Mouse (Mus musculus) CH12.LX (cell line): ENCODE results near the gene Atrx. TPM values are rescaled to one million over a fixed set of nuclear protein-coding genes. Genes with fewer than 3 reads are reported as not detected.
"Not testable (repeated sequence)": the region's sequence is repeated elsewhere in the genome, so short reads cannot be mapped to it uniquely, and the experiment has no call there.

ENCODE experiments used
- DNase-seq: peaks from one replicate; pipeline ENCODE4 v3.0.0-alpha.2; 2013; ENCODE audit errors: extremely low read depth
- H3K27ac ChIP-seq: 2 replicates; pipeline ENCODE4 v1.5.1; 2012; ENCODE audit warnings: low read depth, mild to moderate bottlenecking, control low read depth, moderate library complexity; ENCODE audit not compliant: insufficient read depth
- H3K27me3 ChIP-seq: replicated peaks from 2 replicates; pipeline ENCODE3; 2012; ENCODE audit warnings: inconsistent platforms
- H3K36me3 ChIP-seq, 2 experiments: replicated peaks in 1 of 2; 2 replicates each; pipeline versions ENCODE3 to v1.6.1; 2012; ENCODE audit warnings: inconsistent platforms in 1 of 2, low read length in 1 of 2, mild to moderate bottlenecking in 1 of 2, mixed read lengths in 1 of 2, moderate library complexity in 1 of 2; ENCODE audit not compliant: control insufficient read depth in 1 of 2, insufficient read depth in 1 of 2
- H3K4me1 ChIP-seq, 2 experiments: 2 replicates each; pipeline ENCODE4 v1.6.1; 2012; ENCODE audit warnings: inconsistent platforms in 1 of 2, moderate library complexity in 1 of 2; ENCODE audit not compliant: insufficient read depth in 2 of 2, control insufficient read depth in 1 of 2
- H3K4me2 ChIP-seq: 2 replicates; pipeline ENCODE4 v1.6.1; 2012; ENCODE audit warnings: low read depth, mild to moderate bottlenecking, control low read depth; ENCODE audit not compliant: poor library complexity, insufficient read depth, severe bottlenecking
- H3K4me3 ChIP-seq, 3 experiments: fragments of 150-350 bp in 1 of 3; sonication (generic) in 1 of 3; replicated peaks in 1 of 3; 2 replicates each; pipeline versions ENCODE3 to v1.5.1; 2011 to 2012; ENCODE audit warnings: low read depth in 2 of 3, low read length in 2 of 3, mild to moderate bottlenecking in 2 of 3, moderate library complexity in 2 of 3, control low read depth in 1 of 3, improper control_type of control experiment in 1 of 3, inconsistent platforms in 1 of 3, mixed read lengths in 1 of 3; ENCODE audit not compliant: poor library complexity in 1 of 3
- H3K79me2 ChIP-seq: replicated peaks from 2 replicates; pipeline ENCODE4 v1.6.1; 2012; ENCODE audit warnings: mild to moderate bottlenecking, moderate library complexity; ENCODE audit not compliant: control insufficient read depth, poor library complexity, insufficient read depth, severe bottlenecking; ENCODE audit errors: extremely low read depth
- H3K9ac ChIP-seq: 2 replicates; pipeline ENCODE4 v1.6.1; 2012; ENCODE audit warnings: low read depth, mild to moderate bottlenecking, control low read depth, moderate library complexity; ENCODE audit not compliant: insufficient read depth
- H3K9me3 ChIP-seq: replicated peaks from 2 replicates; pipeline ENCODE3; 2012; ENCODE audit warnings: low read length, inconsistent platforms, mixed read lengths
- CTCF ChIP-seq, 2 experiments: IDR thresholded peaks in 1 of 2; conservative IDR thresholded peaks in 1 of 2; 2 replicates each; pipeline ENCODE4 v1.5.1; 2011 to 2012; ENCODE audit warnings: low read depth in 2 of 2, low read length in 2 of 2, improper control_type of control experiment in 1 of 2, inconsistent platforms in 1 of 2, mild to moderate bottlenecking in 1 of 2, moderate library complexity in 1 of 2
- ELF1 ChIP-seq: IDR thresholded peaks from 2 replicates; pipeline ENCODE4 v1.6.1; 2014; ENCODE audit warnings: low read depth, mild to moderate bottlenecking, inconsistent platforms, low read length, improper control_type of control experiment
- MAFK ChIP-seq: IDR thresholded peaks from 2 replicates; pipeline ENCODE4 v1.6.1; 2011; ENCODE audit warnings: low read length, improper control_type of control experiment; ENCODE audit not compliant: insufficient replicate concordance
- MAX ChIP-seq: IDR thresholded peaks from 2 replicates; pipeline ENCODE4 v1.6.1; 2011; ENCODE audit warnings: low read length, improper control_type of control experiment
- MXI1 ChIP-seq: IDR thresholded peaks from 2 replicates; pipeline ENCODE4 v1.6.1; 2011; ENCODE audit warnings: mild to moderate bottlenecking, low read depth, low read length, improper control_type of control experiment
- MYC ChIP-seq: IDR thresholded peaks from 2 replicates; pipeline ENCODE4 v1.6.1; 2011; ENCODE audit warnings: low read depth, mild to moderate bottlenecking, improper control_type of control experiment, low read length
- NELFE ChIP-seq: IDR thresholded peaks from 2 replicates; pipeline ENCODE4 v1.6.1; 2011; ENCODE audit warnings: low read depth, low read length, improper control_type of control experiment
- NRF1 ChIP-seq: IDR thresholded peaks from 2 replicates; pipeline ENCODE4 v1.6.1; 2014; ENCODE audit warnings: low read depth, mild to moderate bottlenecking, inconsistent platforms, low read length, improper control_type of control experiment, moderate library complexity
- RAD21 ChIP-seq: IDR thresholded peaks from 2 replicates; pipeline ENCODE4 v1.6.1; 2011; ENCODE audit warnings: low read depth, mild to moderate bottlenecking, low read length, improper control_type of control experiment, moderate library complexity
- RCOR1 ChIP-seq: conservative IDR thresholded peaks from 2 replicates; pipeline ENCODE4 v1.6.1; 2012; ENCODE audit warnings: low read depth, mild to moderate bottlenecking, inconsistent platforms, low read length, improper control_type of control experiment
- SMC3 ChIP-seq: IDR thresholded peaks from 2 replicates; pipeline ENCODE4 v1.6.1; 2011; ENCODE audit warnings: low read depth, low read length, improper control_type of control experiment
- UBTF ChIP-seq: IDR thresholded peaks from 2 replicates; pipeline ENCODE4 v1.6.1; 2012; ENCODE audit warnings: low read depth, mild to moderate bottlenecking, inconsistent platforms, low read length, improper control_type of control experiment, moderate library complexity
- ZKSCAN1 ChIP-seq: IDR thresholded peaks from 2 replicates; pipeline ENCODE4 v1.6.1; 2012; ENCODE audit warnings: low read depth, inconsistent platforms, low read length, improper control_type of control experiment, borderline replicate concordance
- ZNF384 ChIP-seq: IDR thresholded peaks from 2 replicates; pipeline ENCODE4 v1.6.1; 2012; ENCODE audit warnings: low read depth, low read length, improper control_type of control experiment, inconsistent platforms
- dilution Hi-C: fragments of 300-500 bp; cut with MboI; formaldehyde crosslinking; loops from 2 replicates; pipeline ENCODE4 v1.14.3; 2020; ENCODE audit warnings: low sequenced_read_pairs; ENCODE audit not compliant: extremely low pct_unique_long_range_greater_than_20kb, extremely low pct_ligation_motif_present
- in situ Hi-C: fragments of 300-500 bp; cut with MboI; formaldehyde crosslinking; loops from 3 replicates; pipeline ENCODE4 v1.14.3; 2019; ENCODE audit warnings: low sequenced_read_pairs, low pct_ligation_motif_present, low pct_unique_long_range_greater_than_20kb, mixed read lengths
- polyA plus RNA-seq: library from polyadenylated mRNA; unstranded; fragments of >175 nt; gene quantifications from 2 replicates; pipeline ENCODE4 v1.2.1, GENCODE M21; 2012; ENCODE audit warnings: low read depth; ENCODE audit not compliant: insufficient read length
- total RNA-seq, 2 experiments: library from RNA; depleted of rRNA; stranded (reverse); fragments of 300-350 nt in 1 of 2; fragments of >200 nt in 1 of 2; gene quantifications; 2 replicates each; pipeline ENCODE4 v1.2.3; 2012 to 2014

Atrx gene
- total and polyA plus RNA-seq, 3 experiments = 64.3 to 83.6 (median 64.9) TPM

DNA sequence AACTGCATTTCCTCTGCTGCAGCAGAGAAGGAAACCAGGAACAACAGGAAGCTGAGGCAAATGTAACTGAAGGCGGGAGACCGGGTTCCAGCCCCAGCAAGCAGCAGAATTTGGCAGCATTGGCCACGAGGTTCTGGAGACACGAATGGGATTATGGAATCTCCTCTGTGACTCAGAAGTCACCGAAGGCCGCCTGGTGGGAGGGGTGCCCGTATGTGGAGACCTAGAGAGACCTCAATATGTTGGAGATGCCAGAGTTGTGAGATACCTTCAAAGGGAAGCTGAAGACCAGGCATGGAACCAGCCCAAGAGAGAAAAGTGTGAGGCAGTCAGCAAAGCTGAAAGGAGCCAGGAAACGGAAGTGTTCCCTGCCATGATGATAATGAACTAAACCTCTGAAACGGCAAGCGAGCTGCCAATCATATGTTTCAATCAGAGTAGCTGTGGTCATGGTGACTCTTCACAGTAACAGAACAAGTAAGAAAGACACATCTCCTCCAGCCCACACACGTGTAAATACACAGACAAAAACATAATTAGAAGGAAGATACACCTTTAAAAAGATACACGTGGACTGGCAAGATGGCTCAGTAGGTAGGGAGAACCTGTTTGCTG lies 3.0 kb downstream of the Atrx start:
- Histone ChIP-seq H3K36me3 (peaks cover 0 to 14% of the 10 kb centered on the region in 2 experiments), H3K4me1 (peaks cover 0 to 10% of the 10 kb centered on the region in 2 experiments; a peak in 1 of 4 replicates), H3K27me3 (no peaks in the 10 kb centered on the region), H3K9ac (no peak overlapping the region; the same call in 1 of the 2 replicates), H3K27ac (no peak overlapping the region), H3K4me3 (peak overlapping the region in 1 of 3 experiments; percentile 61), H3K79me2 (peaks cover 64% of the 10 kb centered on the region), H3K9me3 (no peaks in the 10 kb centered on the region), H3K4me2 (peak overlapping the region; percentile 39)
- dilution Hi-C loops = no loop called here
- TF ChIP-seq MAX = peak; percentile 43
- no peak for TF ChIP-seq NRF1
- peak; percentile 50; the same call in 1 of the 2 replicates for TF ChIP-seq MXI1
- 0 out of 2 replicates have a peak, but pooled peaks have one; percentile 44 for TF ChIP-seq MYC
- no peak for TF ChIP-seq NELFE
- in situ Hi-C loops = loop anchor here (10.0 kb wide), 1 partner anchor 89 kb away; the partner anchor contains the start of genes Cox7b and Magt1
- peak; percentile 30 for DNase-seq

DNA sequence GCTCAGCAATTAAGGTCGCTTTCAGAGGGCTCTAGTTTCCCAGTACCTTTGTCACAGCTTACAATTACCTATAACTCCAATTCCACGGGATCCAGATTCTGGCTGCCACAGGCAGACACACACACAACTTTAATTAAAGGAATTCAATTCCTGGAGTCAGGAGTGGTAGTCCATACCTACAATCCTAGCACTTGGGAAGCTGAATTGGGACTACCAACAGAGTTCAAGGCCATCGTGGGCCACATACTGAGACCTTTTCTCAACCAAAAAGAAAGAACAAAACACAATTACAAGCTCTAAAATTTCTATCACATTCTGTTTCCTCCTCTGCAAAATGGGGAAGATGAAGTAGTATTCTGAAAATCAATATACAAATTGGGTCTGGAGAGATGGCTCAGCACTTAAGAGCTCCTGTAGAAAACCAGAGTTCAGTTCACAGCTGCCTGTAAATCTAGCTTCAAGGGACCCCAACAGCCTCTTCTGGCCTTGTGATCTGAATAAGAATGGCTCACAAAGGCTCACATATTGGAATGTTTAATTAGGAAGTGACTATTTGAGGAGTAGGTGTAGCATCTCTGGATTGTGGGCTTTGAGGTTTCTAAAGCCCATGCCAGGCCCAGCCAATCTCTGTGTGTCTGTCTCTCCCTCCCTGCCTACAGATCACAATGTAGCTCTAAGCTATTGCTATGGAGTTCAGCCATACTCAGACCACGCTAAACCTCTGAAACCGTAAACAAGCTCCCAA lies 4.7 kb downstream of the Atrx start:
- in situ Hi-C loops (loop anchor here (10.0 kb wide), 1 partner anchor 90 kb away; the partner anchor contains the start of genes Cox7b and Magt1), dilution Hi-C loops (no loop called here)
- H3K4me3 ChIP-seq = no peak overlapping the region
- DNase-seq = no peak
- TF ChIP-seq RAD21 (no peak), RCOR1 (no peak), ELF1 (no peak), ZKSCAN1 (no peak)
- H3K4me2 ChIP-seq = no peak overlapping the region
- no peaks in the 10 kb centered on the region for H3K27me3 ChIP-seq
- peaks cover 78% of the 10 kb centered on the region for H3K79me2 ChIP-seq
- H3K27ac ChIP-seq = no peak overlapping the region
- no peaks in the 10 kb centered on the region for H3K9me3 ChIP-seq
- peaks cover 0 to 14% of the 10 kb centered on the region in 2 experiments for H3K36me3 ChIP-seq
- H3K9ac ChIP-seq = no peak overlapping the region
- peaks cover 0 to 8% of the 10 kb centered on the region in 2 experiments; a peak in 1 of 4 replicates for H3K4me1 ChIP-seq

DNA sequence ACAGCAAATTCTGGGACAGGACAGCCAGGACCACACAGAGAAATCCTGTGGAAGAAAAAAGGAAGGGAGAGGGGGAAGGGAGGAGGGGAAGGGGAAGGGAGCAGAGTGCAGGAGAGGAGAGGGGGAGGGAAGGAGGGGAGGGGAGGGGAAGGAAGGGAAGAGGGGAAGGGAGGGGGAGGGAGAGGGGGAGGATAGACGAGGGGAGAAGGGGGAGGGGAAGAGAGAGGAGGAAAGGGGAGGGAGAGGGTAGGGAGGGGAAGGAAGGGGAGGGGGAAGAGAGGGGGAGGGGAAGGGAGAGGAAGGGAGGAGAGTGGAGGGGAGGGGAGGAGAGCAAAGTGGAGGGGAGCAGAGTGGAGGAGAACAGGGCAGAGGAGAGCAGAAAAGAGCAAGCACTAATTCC lies 5.3 kb downstream of the Atrx start:
- in situ Hi-C loops (loop anchor here (10.0 kb wide), 1 partner anchor 91 kb away; the partner anchor contains the start of genes Cox7b and Magt1), dilution Hi-C loops (no loop called here)
- H3K4me1 ChIP-seq = peaks cover 0 to 8% of the 10 kb centered on the region in 2 experiments; a peak in 1 of 4 replicates
- peaks cover 0 to 19% of the 10 kb centered on the region in 2 experiments for H3K36me3 ChIP-seq
- no peak for DNase-seq
- H3K4me2 ChIP-seq = no peak overlapping the region
- TF ChIP-seq ZNF384 = no peak
- TF ChIP-seq SMC3 = no peak
- no peak for TF ChIP-seq MAX
- no peak for TF ChIP-seq UBTF
- no peak for TF ChIP-seq CTCF (conservative IDR thresholded peaks at IDR 0.05 in 1 of 2, IDR thresholded peaks at IDR 0.05 in 1 of 2; ENCODE audit: low read depth in 2 of 2, low read length in 2 of 2)
- TF ChIP-seq MAFK = no peak
- TF ChIP-seq MYC = no peak
- H3K27ac ChIP-seq = no peak overlapping the region
- H3K27me3 ChIP-seq = no peaks in the 10 kb centered on the region
- peaks cover 84% of the 10 kb centered on the region for H3K79me2 ChIP-seq
- H3K9ac ChIP-seq = no peak overlapping the region
- H3K4me3 ChIP-seq = no peak overlapping the region
- no peaks in the 10 kb centered on the region for H3K9me3 ChIP-seq

DNA sequence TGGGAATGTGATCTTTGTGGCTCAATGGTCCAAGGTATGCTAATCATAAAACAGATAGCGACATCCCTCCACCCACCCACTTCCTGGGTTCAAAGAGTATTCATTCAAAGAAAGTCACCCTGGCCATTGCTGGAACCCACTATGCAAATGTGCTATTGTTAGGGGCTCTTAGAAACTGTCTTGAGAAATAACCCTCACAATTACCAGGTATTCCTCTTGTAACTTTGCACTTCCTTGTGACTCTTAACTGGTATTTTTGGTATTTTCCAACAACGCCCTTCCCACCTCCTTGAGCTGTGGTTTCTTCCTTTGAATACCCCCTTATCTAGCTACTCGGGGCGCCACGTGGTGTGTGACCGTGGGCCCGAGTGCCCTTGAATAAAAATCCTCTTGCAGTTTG lies 6.2 kb downstream of the Atrx start:
- H3K79me2 ChIP-seq = peaks cover 89% of the 10 kb centered on the region
- H3K27ac ChIP-seq, dilution Hi-C loops: not testable (repeated sequence)

More for the DNA sequence above, 6.2 kb downstream of the Atrx start:
- peaks cover 0 to 19% of the 10 kb centered on the region in 2 experiments for H3K36me3 ChIP-seq
- H3K9ac ChIP-seq, H3K27me3 ChIP-seq, H3K4me2 ChIP-seq, H3K4me3 ChIP-seq, H3K9me3 ChIP-seq, H3K4me1 ChIP-seq, DNase-seq: not testable (repeated sequence)
- in situ Hi-C loops = loop anchor here (10.0 kb wide), 1 partner anchor 92 kb away; the partner anchor contains the start of genes Cox7b and Magt1
